Mouse (Mus musculus) lung, adult 2 months (tissue): ENCODE data around the gene Mdk.

Experiments
- CTCF ChIP-seq: fragments of 200-500 bp; IDR thresholded peaks from 2 replicates; pipeline ENCODE4 v1.5.1; 2011; ENCODE audit warnings: mild to moderate bottlenecking, low read length, control low read depth; ENCODE audit not compliant: insufficient read depth
- POLR2A ChIP-seq: fragments of 200-500 bp; IDR thresholded peaks from 2 replicates; pipeline ENCODE4 v1.6.1; 2011; ENCODE audit warnings: low read depth, mild to moderate bottlenecking, control low read depth, low read length, borderline replicate concordance; ENCODE audit errors: extremely low read depth

DNA sequence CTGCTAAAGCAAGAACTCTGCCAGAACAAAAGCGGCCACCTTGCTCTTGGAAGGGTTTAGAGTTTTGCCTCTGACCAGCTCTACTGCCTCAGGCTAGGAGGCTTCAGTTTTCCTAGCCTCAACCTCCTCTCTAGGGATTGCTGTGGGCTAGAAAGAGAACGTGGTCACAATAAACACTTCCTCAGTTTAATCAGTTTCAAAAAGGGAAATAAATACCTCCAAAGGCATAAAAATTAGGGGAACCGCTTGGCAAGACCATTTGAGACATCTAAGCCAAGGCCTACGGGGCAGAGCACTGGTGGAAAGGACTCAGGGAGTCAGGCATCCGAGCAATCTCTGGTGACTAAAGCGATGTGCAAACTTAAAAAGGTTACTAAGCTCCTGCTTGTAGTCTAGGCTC is 23.8 kb upstream of the Mdk start:
- TF ChIP-seq CTCF (no peak), POLR2A (no peak)
